Mouse (Mus musculus): ENCODE results near the gene Ccl22. TPM values are rescaled to one million over a fixed set of nuclear protein-coding genes. Genes with fewer than 3 reads are reported as not detected.

Gene Ccl22
- total RNA-seq, 2 experiments from 2014 or later, result 0.15 to 0.23 TPM

Other genes starting within 250 kb of the Ccl22 start
- gene Cpne2, start 212.6 kb upstream of the Ccl22 start, total RNA-seq (2021), result 10 to 100 TPM; 41.9 to 48.2 TPM
- 10 to 100 TPM; 25.1 to 26.4 TPM for gene Rspry1, start 143.7 kb upstream of the Ccl22 start, total RNA-seq (2021)
- gene Fam192a, start 143.6 kb upstream of the Ccl22 start, total RNA-seq (2021), result 10 to 100 TPM; 37.7 to 46.2 TPM
- gene Arl2bp, start 79.0 kb upstream of the Ccl22 start, total RNA-seq (2021), result 100 to 1,000 TPM; 138 to 153 TPM
- gene Pllp, start 49.3 kb upstream of the Ccl22 start, total RNA-seq (2021), result 10 to 100 TPM; 37.0 to 42.6 TPM
- gene Cx3cl1, start 26.4 kb downstream of the Ccl22 start, total RNA-seq (2021), result 100 to 1,000 TPM; 400 to 401 TPM
- 1 to 10 TPM; 4.7 to 4.9 TPM for gene Ccl17, start 64.9 kb downstream of the Ccl22 start, total RNA-seq (2021)
- gene Coq9, start 92.7 kb downstream of the Ccl22 start, total RNA-seq (2021), result 10 to 100 TPM; 75.1 to 91.6 TPM
- gene Ciapin1, start 92.8 kb downstream of the Ccl22 start, total RNA-seq (2021), result 10 to 100 TPM; 69.4 to 77.1 TPM
- 10 to 100 TPM; 66.0 to 73.6 TPM for gene Polr2c, start 111.9 kb downstream of the Ccl22 start, total RNA-seq (2021)
- 10 to 100 TPM; 21.5 to 23.8 TPM for gene Dok4, start 130.7 kb downstream of the Ccl22 start, total RNA-seq (2021)
- 1 to 10 TPM; 1.3 to 2.1 TPM for gene Ccdc102a, start 172.5 kb downstream of the Ccl22 start, total RNA-seq (2021)
- gene Adgrg5, start 178.1 kb downstream of the Ccl22 start, total RNA-seq (2021), result under 1 TPM in 1 of 2 experiments, not detected in 1; 0.10 TPM
- gene Adgrg1, start 229.2 kb downstream of the Ccl22 start, total RNA-seq (2021), result 100 to 1,000 TPM; 100 to 108 TPM

Measured in layer of hippocampus, adult 18-20 months (tissue).